Mouse (Mus musculus) heart, embryonic 10.5 days (tissue): Measurements from ENCODE around the gene Rnf32. TPM values are rescaled to one million over a fixed set of nuclear protein-coding genes. Genes with fewer than 3 reads are reported as not detected.

Experiments used
- polyA plus RNA-seq: library from polyadenylated mRNA; unstranded; fragments of >200 nt; fragmentation: Nextera tagmentation; extraction: Ambion mirVana; gene quantifications from 2 replicates; pipeline ENCODE4 v1.2.1, GENCODE M21; 2016

The Rnf32 gene
- polyA plus RNA-seq, 1 experiment from 2014 or later, result 3.1 TPM

Other genes with a start within 250 kb of the Rnf32 start
- gene Lmbr1, start 182.4 kb downstream of the Rnf32 start, polyA plus RNA-seq, result 8.2 and 12.4 TPM in 2 replicates
- 25.3 and 29.5 TPM in 2 replicates for gene Nom1, start 238.7 kb downstream of the Rnf32 start, polyA plus RNA-seq